Mouse (Mus musculus) megakaryocyte-erythroid progenitor cell, adult 5-6 weeks (primary cell): ENCODE data around the gene Cc2d1b. TPM values are rescaled to one million over a fixed set of nuclear protein-coding genes. Genes with fewer than 3 reads are reported as not detected.

Experiments used
- ATAC-seq: replicated peaks from 2 replicates; pipeline ENCODE4 v1.8.0; 2016; ENCODE audit warnings: mild to moderate bottlenecking, inconsistent platforms; ENCODE audit not compliant: severe bottlenecking, poor library complexity, low FRiP score, low TSS enrichment
- total RNA-seq, 2 experiments: library from RNA; stranded (forward) in 1 of 2; stranded (reverse) in 1 of 2; fragments of 200-1000, 215-1000 nt in 1 of 2; fragments of >200 nt in 1 of 2; fragmentation: Nextera tagmentation in 1 of 2; gene quantifications; 2 replicates each; pipeline ENCODE4 v1.2.3; 2014 to 2017

Gene Cc2d1b
- total RNA-seq, 2 experiments from 2014 or later = 20.9 to 49.4 TPM

DNA sequence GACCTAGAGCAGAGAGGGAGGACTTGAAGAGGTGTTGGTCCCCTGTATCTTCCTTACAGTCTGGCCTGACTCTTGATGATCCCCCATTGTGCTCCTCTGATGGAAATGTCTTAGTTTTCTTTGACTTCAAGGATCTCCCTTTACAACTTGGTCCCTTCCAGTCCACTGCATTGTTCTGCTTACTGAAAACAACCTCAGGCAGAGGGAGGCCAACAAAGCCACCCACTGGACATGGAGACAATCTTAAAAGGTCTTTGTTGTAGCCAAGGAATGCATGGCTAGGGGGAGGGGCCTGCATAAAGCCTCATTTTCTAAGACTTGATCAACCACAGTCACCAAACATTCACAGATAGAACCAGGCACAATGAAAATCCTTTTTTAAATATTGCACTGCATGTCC is 15.4 kb downstream of the Cc2d1b start:
- no peak for ATAC-seq

DNA sequence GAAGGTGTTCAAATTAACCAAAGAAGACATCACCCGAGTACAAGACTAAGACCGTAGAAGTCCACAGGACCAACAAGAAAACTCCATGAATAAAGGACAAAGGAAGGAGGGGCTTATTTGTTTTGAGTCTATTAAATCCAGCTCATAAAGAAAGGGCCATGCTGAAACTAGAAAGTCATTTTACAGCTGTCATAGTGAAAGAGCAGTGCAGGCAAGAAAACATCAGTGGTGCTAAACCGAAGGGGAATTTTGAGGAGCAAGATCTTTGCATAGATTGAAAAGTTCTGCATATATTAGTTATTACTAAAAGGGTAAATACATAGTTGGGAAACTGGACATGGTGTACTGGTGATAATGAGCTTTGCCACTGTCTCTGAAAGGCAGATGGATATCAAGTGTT is 18.0 kb downstream of the Cc2d1b start:
- no peak for ATAC-seq

DNA sequence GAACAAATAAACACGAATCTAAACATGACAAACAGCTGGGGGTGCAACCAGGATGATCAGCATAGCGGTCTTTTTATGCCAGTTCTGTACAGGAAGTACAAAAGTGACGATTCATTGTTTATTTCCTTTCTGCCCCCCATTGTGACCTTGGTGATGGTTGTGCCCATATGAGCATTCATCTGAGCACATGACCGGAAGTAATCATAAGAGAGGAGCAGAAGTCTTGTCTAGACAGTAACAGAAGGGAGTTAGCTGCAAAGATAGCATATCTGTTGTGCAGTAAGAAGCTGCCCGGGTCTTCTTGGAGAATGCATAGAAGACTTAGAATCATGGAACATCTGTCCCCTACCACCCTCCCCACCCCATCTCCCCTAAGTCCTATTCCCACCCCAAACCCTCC is 19.0 kb downstream of the Cc2d1b start:
- peak; percentile 68 for ATAC-seq

DNA sequence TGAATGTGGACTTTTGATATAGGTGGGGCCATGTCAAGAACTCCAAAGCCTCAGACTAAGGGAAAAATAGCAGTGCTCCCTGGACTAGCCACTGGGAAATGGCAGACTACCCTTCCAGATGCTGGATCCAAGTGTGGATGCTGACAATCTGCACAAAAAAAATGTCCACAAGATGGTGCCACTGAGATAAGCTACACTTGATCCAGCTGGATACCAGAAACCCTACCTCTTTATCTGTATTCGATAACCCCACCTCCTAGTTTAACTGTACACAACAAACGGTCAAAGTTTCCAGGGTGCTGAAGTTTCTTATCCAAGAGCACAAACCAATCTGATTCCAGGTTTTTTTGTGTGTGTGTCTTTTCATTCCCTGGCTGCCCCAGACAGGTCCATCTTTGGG is 44.7 kb downstream of the Cc2d1b start:
- ATAC-seq = peak; percentile 57

Other genes with a start within 250 kb of the Cc2d1b start
- gene Shisal2a, start 236.6 kb upstream of the Cc2d1b start, total RNA-seq (2014; fragmentation: Nextera tagmentation) = not detected in 2 replicates
- gene Shisal2a, start 236.6 kb upstream of the Cc2d1b start, total RNA-seq (2017) = not detected in 2 replicates
- not detected in 2 replicates for gene Gpx7, start 213.0 kb upstream of the Cc2d1b start, total RNA-seq (2014; fragmentation: Nextera tagmentation)
- gene Gpx7, start 213.0 kb upstream of the Cc2d1b start, total RNA-seq (2017) = 0.61 and 0.94 TPM in 2 replicates
- 53.7 and 67.8 TPM in 2 replicates for gene Tut4, start 160.5 kb upstream of the Cc2d1b start, total RNA-seq (2014; fragmentation: Nextera tagmentation)
- 32.6 and 37.7 TPM in 2 replicates for gene Tut4, start 160.5 kb upstream of the Cc2d1b start, total RNA-seq (2017)
- 60.1 and 69.0 TPM in 2 replicates for gene Prpf38a, start 40.6 kb upstream of the Cc2d1b start, total RNA-seq (2014; fragmentation: Nextera tagmentation)
- 117 and 133 TPM in 2 replicates for gene Prpf38a, start 40.6 kb upstream of the Cc2d1b start, total RNA-seq (2017)
- 23.3 and 33.6 TPM in 2 replicates for gene Orc1, start 40.5 kb upstream of the Cc2d1b start, total RNA-seq (2014; fragmentation: Nextera tagmentation)
- 21.0 and 34.2 TPM in 2 replicates for gene Orc1, start 40.5 kb upstream of the Cc2d1b start, total RNA-seq (2017)
- not detected in 2 replicates for gene 3110021N24Rik, start 99.7 kb downstream of the Cc2d1b start, total RNA-seq (2014; fragmentation: Nextera tagmentation)
- not detected in 2 replicates for gene 3110021N24Rik, start 99.7 kb downstream of the Cc2d1b start, total RNA-seq (2017)
- not detected in 2 replicates for gene Zfyve9, start 160.9 kb downstream of the Cc2d1b start, total RNA-seq (2014; fragmentation: Nextera tagmentation)
- gene Zfyve9, start 160.9 kb downstream of the Cc2d1b start, total RNA-seq (2017) = not detected in 2 replicates
- 55.3 and 67.7 TPM in 2 replicates for gene Btf3l4, start 213.7 kb downstream of the Cc2d1b start, total RNA-seq (2014; fragmentation: Nextera tagmentation)
- 61.7 and 80.3 TPM in 2 replicates for gene Btf3l4, start 213.7 kb downstream of the Cc2d1b start, total RNA-seq (2017)
- 19.7 and 20.8 TPM in 2 replicates for gene Txndc12, start 214.7 kb downstream of the Cc2d1b start, total RNA-seq (2014; fragmentation: Nextera tagmentation)
- gene Txndc12, start 214.7 kb downstream of the Cc2d1b start, total RNA-seq (2017) = 18.3 and 56.6 TPM in 2 replicates
- 64.5 and 71.6 TPM in 2 replicates for gene Kti12, start 227.8 kb downstream of the Cc2d1b start, total RNA-seq (2014; fragmentation: Nextera tagmentation)
- 30.7 and 50.8 TPM in 2 replicates for gene Kti12, start 227.8 kb downstream of the Cc2d1b start, total RNA-seq (2017)
- not detected in 2 replicates for gene A730015C16Rik, start 228.7 kb downstream of the Cc2d1b start, total RNA-seq (2014; fragmentation: Nextera tagmentation)
- 0.42 TPM in 1 of 2 replicates, not detected in the other for gene A730015C16Rik, start 228.7 kb downstream of the Cc2d1b start, total RNA-seq (2017)